Mouse (Mus musculus) lung, postnatal 0 days (tissue): ENCODE measurements at regions not wholly inside any gene's neighbourhood (a gene's known extent, or its start where the extent isn't known, plus 50 kb on each side); places are given as distances from the start of the nearest gene placed in this dataset.

ENCODE experiments used
- ATAC-seq: fragments of 200-750 bp; cut with Nextera tagmentation; 2 replicates; pipeline ENCODE4 v1.8.0; 2017; ENCODE audit warnings: moderate library complexity
- DNase-seq: peaks from one replicate; pipeline ENCODE4 v3.0.0-alpha.2; 2016; ENCODE audit warnings: low spot score
- H3K27ac ChIP-seq: fragments of 300-500 bp; sonication (generic); 2 replicates; pipeline ENCODE4 v1.5.1; 2014; ENCODE audit warnings: antibody characterized with exemption, mild to moderate bottlenecking, low read length, mixed read lengths
- H3K27me3 ChIP-seq: fragments of 300-500 bp; sonication (generic); replicated peaks from 2 replicates; pipeline ENCODE4 v1.6.1; 2014; ENCODE audit warnings: low read length, mixed read lengths; ENCODE audit not compliant: insufficient read depth
- H3K36me3 ChIP-seq: fragments of 300-500 bp; sonication (generic); 2 replicates; pipeline ENCODE4 v1.6.1; 2014; ENCODE audit warnings: low read length, mixed read lengths; ENCODE audit not compliant: insufficient read depth
- H3K4me1 ChIP-seq: fragments of 300-500 bp; sonication (generic); 2 replicates; pipeline ENCODE4 v1.6.1; 2014; ENCODE audit warnings: antibody characterized with exemption, low read depth, low read length, mixed read lengths; ENCODE audit not compliant: insufficient read depth
- H3K4me2 ChIP-seq: fragments of 300-500 bp; sonication (generic); replicated peaks from 2 replicates; pipeline ENCODE4 v1.6.1; 2014; ENCODE audit warnings: low read depth, mild to moderate bottlenecking, low read length, moderate library complexity, mixed read lengths
- H3K4me3 ChIP-seq: fragments of 300-500 bp; sonication (generic); 2 replicates; pipeline ENCODE4 v1.5.1; 2014; ENCODE audit warnings: low read depth, low read length
- H3K9ac ChIP-seq: fragments of 300-500 bp; sonication (generic); replicated peaks from 2 replicates; pipeline ENCODE4 v1.6.1; 2014; ENCODE audit warnings: low read depth, mild to moderate bottlenecking
- H3K9me3 ChIP-seq: fragments of 300-500 bp; sonication (generic); 2 replicates; pipeline ENCODE4 v1.6.1; 2016; ENCODE audit warnings: low read length, mixed read lengths
- CTCF ChIP-seq: IDR thresholded peaks from 2 replicates; pipeline ENCODE4 v1.5.1; 2016; ENCODE audit warnings: antibody characterized with exemption, mild to moderate bottlenecking
- EP300 ChIP-seq: IDR thresholded peaks from 2 replicates; pipeline ENCODE4 v1.6.1; 2016; ENCODE audit warnings: antibody characterized with exemption, mild to moderate bottlenecking, control low read depth
- WGBS: fragments of 180-500 bp; shearing (Covaris S2); extraction: QIAGEN DNeasy Blood & Tissue Kit; methylation state at CpG from one replicate; pipeline ENCODE4 v1.1.7; 2014; 5-methylcytosine and 5-hydroxymethylcytosine counted together

GRCm38 (mm10) chr15:102797020-102797618, 75.1 kb upstream of the Calcoco1 start:
- Histone ChIP-seq H3K4me1 (no peaks in the 10 kb centered on the region), H3K9me3 (no peaks in the 10 kb centered on the region), H3K27ac (no peak overlapping the region), H3K36me3 (no peaks in the 10 kb centered on the region), H3K9ac (no peak overlapping the region), H3K4me2 (no peak overlapping the region), H3K27me3 (0 out of 2 replicates have a peak, but pooled peaks cover 4% of the 10 kb centered on the region), H3K4me3 (no peak overlapping the region)
- no peak for ATAC-seq
- DNase-seq, result no peak
- TF ChIP-seq CTCF, result no peak
- TF ChIP-seq EP300, result no peak
- 57% methylated on average over 5 of the region's 5 CpGs for WGBS

GRCm38 (mm10) chr15:102800049-102800448, 78.1 kb upstream of the Calcoco1 start:
- whole genome bisulfite sequencing, result 58% methylated on average over 4 of the region's 4 CpGs
- no peak for ATAC-seq
- Histone ChIP-seq H3K27me3 (0 out of 2 replicates have a peak, but pooled peaks cover 7% of the 10 kb centered on the region), H3K4me2 (no peak overlapping the region), H3K9ac (no peak overlapping the region), H3K36me3 (no peaks in the 10 kb centered on the region), H3K27ac (no peak overlapping the region), H3K4me1 (no peaks in the 10 kb centered on the region), H3K9me3 (no peaks in the 10 kb centered on the region), H3K4me3 (no peak overlapping the region)
- TF ChIP-seq CTCF, result no peak
- TF ChIP-seq EP300, result no peak
- no peak for DNase-seq

GRCm38 (mm10) chr15:102802265-102802813, 80.4 kb upstream of the Calcoco1 start:
- peak; percentile 40 for DNase-seq
- 53% methylated on average over 8 of the region's 8 CpGs for WGBS
- ATAC-seq, result no peak
- TF ChIP-seq CTCF (no peak), EP300 (no peak)
- Histone ChIP-seq H3K27me3 (0 out of 2 replicates have a peak, but pooled peaks cover 3% of the 10 kb centered on the region), H3K9me3 (no peaks in the 10 kb centered on the region), H3K4me2 (no peak overlapping the region), H3K4me1 (no peaks in the 10 kb centered on the region), H3K27ac (no peak overlapping the region), H3K4me3 (no peak overlapping the region), H3K9ac (no peak overlapping the region), H3K36me3 (no peaks in the 10 kb centered on the region)

- ATAC-seq (no peak), DNase-seq (no peak)
- no peaks in the 10 kb centered on the region for H3K9me3 ChIP-seq
- no peaks in the 10 kb centered on the region for H3K36me3 ChIP-seq
- no peaks in the 10 kb centered on the region for H3K4me1 ChIP-seq
- peak; percentile 68 for TF ChIP-seq CTCF
- TF ChIP-seq EP300, result no peak
- 52% methylated on average over 3 of the region's 3 CpGs for WGBS
- no peak overlapping the region for H3K9ac ChIP-seq
- H3K4me3 ChIP-seq, result no peak overlapping the region
- H3K27me3 ChIP-seq, result 0 out of 2 replicates have a peak, but pooled peaks cover 3% of the 10 kb centered on the region
- no peak overlapping the region for H3K4me2 ChIP-seq
- no peak overlapping the region for H3K27ac ChIP-seq
Observed at GRCm38 (mm10) chr15:102807353-102807752, 85.4 kb upstream of the Calcoco1 start.

- TF ChIP-seq CTCF, result no peak
- TF ChIP-seq EP300, result no peak
- Histone ChIP-seq H3K9me3 (no peaks in the 10 kb centered on the region), H3K27ac (no peak overlapping the region), H3K4me3 (no peak overlapping the region), H3K27me3 (no peaks in the 10 kb centered on the region), H3K36me3 (no peaks in the 10 kb centered on the region), H3K9ac (no peak overlapping the region), H3K4me1 (no peaks in the 10 kb centered on the region), H3K4me2 (no peak overlapping the region)
- no peak for ATAC-seq
- DNase-seq, result no peak
- 66% methylated on average over 12 of the region's 12 CpGs for whole genome bisulfite sequencing
Observed at GRCm38 (mm10) chr15:102819181-102819580, 97.2 kb upstream of the Calcoco1 start.

- WGBS, result 80% methylated on average over 5 of the region's 5 CpGs
- H3K27me3 ChIP-seq, result no peaks in the 10 kb centered on the region
- no peak for ATAC-seq
- H3K27ac ChIP-seq, result no peak overlapping the region
- no peak overlapping the region for H3K4me3 ChIP-seq
- no peaks in the 10 kb centered on the region for H3K9me3 ChIP-seq
- H3K9ac ChIP-seq, result no peak overlapping the region
- peak; percentile 7 for DNase-seq
- no peak for TF ChIP-seq EP300
- no peak for TF ChIP-seq CTCF
- H3K4me1 ChIP-seq, result no peaks in the 10 kb centered on the region
- no peaks in the 10 kb centered on the region for H3K36me3 ChIP-seq
- no peak overlapping the region for H3K4me2 ChIP-seq
Observed at GRCm38 (mm10) chr15:102839688-102840087, 81.2 kb upstream of the Hoxc13 start.
